Mouse (Mus musculus) erythroblast, embryonic 14.5 days (primary cell): Measurements from ENCODE around the gene Olfr376. TPM values are rescaled to one million over a fixed set of nuclear protein-coding genes. Genes with fewer than 3 reads are reported as not detected.

ENCODE experiments used
- H3K27me3 ChIP-seq: 2 replicates; pipeline ENCODE4 v1.6.1; 2012; ENCODE audit warnings: inconsistent platforms; ENCODE audit not compliant: control insufficient read depth
- H3K36me3 ChIP-seq: 2 replicates; pipeline ENCODE4 v1.6.1; 2012; ENCODE audit warnings: mild to moderate bottlenecking, inconsistent platforms; ENCODE audit not compliant: control insufficient read depth
- H3K4me1 ChIP-seq: 2 replicates; pipeline ENCODE4 v1.6.1; 2012; ENCODE audit warnings: inconsistent platforms; ENCODE audit not compliant: control insufficient read depth
- H3K4me3 ChIP-seq: replicated peaks from 2 replicates; pipeline ENCODE3; 2012; ENCODE audit warnings: moderate library complexity, mild to moderate bottlenecking, inconsistent platforms
- H3K9me3 ChIP-seq: 2 replicates; pipeline ENCODE4 v1.6.1; 2012; ENCODE audit warnings: low read length, inconsistent platforms, mixed read lengths; ENCODE audit not compliant: control insufficient read depth
- GATA1 ChIP-seq: IDR thresholded peaks from 2 replicates; pipeline ENCODE4 v1.6.1; 2012; ENCODE audit warnings: low read length, inconsistent platforms, mixed read lengths
- TAL1 ChIP-seq: IDR thresholded peaks from 3 replicates; pipeline ENCODE4 v1.6.1; 2012; ENCODE audit warnings: low read length, inconsistent platforms, mixed read lengths
- polyA plus RNA-seq: library from polyadenylated mRNA; stranded (reverse); fragments of >175 nt; gene quantifications from 2 replicates; pipeline ENCODE4 v1.2.3, GENCODE M21; 2012

The Olfr376 gene
- not detected in 2 replicates for polyA plus RNA-seq

DNA sequence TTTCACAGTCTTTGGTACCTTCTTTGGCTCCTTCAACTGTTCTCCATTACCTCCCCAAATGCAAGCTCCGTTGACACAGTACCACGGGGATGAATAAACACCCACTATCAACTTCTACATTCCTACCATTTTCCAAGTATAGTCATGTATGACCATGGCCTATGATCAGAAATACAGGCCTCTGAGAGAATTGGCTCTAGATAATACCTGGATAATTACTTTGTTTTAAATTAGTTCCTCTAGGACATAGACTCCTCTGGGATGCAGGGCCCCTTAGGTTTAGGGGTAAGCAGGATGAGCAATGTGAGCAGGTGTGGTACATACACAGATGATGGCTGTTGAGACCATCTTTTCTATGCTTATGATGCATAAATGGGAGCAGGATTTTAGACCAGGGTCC, at the start of gene Olfr376:
TSS of gene Olfr376 (plus strand) at position 301 of the 400 bp plus-strand sequence.
- TF ChIP-seq TAL1 (no peak), GATA1 (no peak)
- Histone ChIP-seq H3K9me3 (no peaks in the 10 kb centered on the region; the same call in 1 of the 2 replicates), H3K36me3 (no peaks in the 10 kb centered on the region), H3K4me1 (no peaks in the 10 kb centered on the region), H3K4me3 (no peak within 1 kb of the TSS), H3K27me3 (no peaks in the 10 kb centered on the region)

- Histone ChIP-seq H3K4me3 (no peak overlapping the region), H3K4me1 (no peaks in the 10 kb centered on the region), H3K36me3 (no peaks in the 10 kb centered on the region), H3K9me3 (peaks cover 1% of the 10 kb centered on the region; the same call in 1 of the 2 replicates), H3K27me3 (no peaks in the 10 kb centered on the region)
- TF ChIP-seq TAL1 (no peak), GATA1 (no peak)
Observed at GRCm38 (mm10) chr11:73323906-73324830, 46.9 kb upstream of the Olfr376 start.

GRCm38 (mm10) chr11:73326485-73326886, 44.6 kb upstream of the Olfr376 start:
- H3K4me3 ChIP-seq, result no peak overlapping the region
- H3K9me3 ChIP-seq, result peaks cover 9% of the 10 kb centered on the region; the same call in 1 of the 2 replicates
- H3K4me1 ChIP-seq, result no peaks in the 10 kb centered on the region
- no peaks in the 10 kb centered on the region for H3K36me3 ChIP-seq
- TF ChIP-seq GATA1 (no peak), TAL1 (no peak)
- H3K27me3 ChIP-seq, result no peaks in the 10 kb centered on the region

DNA sequence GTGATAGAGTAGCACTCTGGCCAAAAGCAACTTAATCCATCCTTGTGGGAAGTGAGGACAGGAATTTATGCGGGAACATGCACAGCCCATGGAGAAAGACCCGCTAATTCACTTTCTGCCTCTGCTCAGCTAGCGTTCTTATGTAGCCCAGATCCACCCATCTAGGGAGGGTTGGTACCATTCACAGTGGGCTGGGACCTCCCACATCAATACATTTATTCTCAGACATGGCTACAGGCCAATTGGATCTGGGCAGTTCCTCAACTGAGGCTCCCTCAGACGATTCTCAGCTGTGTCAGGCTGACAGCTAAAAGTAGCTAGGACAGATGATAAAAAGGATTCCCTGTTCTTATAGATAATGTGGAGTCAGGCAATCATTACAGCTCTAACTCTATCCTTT, 43.7 kb upstream of the Olfr376 start:
- peaks cover 9% of the 10 kb centered on the region; the same call in 1 of the 2 replicates for H3K9me3 ChIP-seq
- H3K4me3 ChIP-seq, result no peak overlapping the region

DNA sequence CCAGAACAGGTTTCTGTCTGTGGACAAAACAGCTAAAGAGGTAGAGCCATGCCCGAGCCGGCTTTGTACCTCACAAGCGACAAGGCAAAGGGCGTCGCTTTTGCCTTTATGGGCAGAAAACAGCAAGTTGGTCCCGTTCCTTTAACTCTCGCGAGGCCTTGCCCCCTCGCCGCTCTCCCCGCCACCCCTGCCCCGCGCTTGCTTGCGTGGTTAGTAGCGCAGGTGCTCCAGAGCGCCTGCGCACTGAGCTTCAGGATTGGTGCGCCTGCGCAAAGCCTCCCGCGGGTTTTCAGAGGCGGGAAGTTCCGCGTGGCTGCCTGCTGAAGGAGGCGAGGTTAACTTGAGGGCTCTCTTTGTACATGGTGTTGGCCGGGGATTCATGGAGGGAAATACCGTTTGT, 41.6 kb upstream of the Olfr376 start, which contains the start of the genes Aspa, Gm49340 and Spata22:
TSS of gene Aspa (minus strand) at position 155 of the 400 bp plus-strand sequence.
TSS of gene Gm49340 (plus strand) at position 300 of the 400 bp plus-strand sequence.
TSS of gene Spata22 (plus strand) at position 300 of the 400 bp plus-strand sequence.
- Histone ChIP-seq H3K9me3 (peaks cover 9% of the 10 kb centered on the region; the same call in 1 of the 2 replicates), H3K4me3 (no peak within 1 kb of the TSS), H3K36me3 (no peaks in the 10 kb centered on the region), H3K4me1 (no peaks in the 10 kb centered on the region), H3K27me3 (no peaks in the 10 kb centered on the region)
- no peak for TF ChIP-seq GATA1
- TF ChIP-seq TAL1, result no peak

More for the DNA sequence above, 43.7 kb upstream of the Olfr376 start:
- Histone ChIP-seq H3K27me3 (no peaks in the 10 kb centered on the region), H3K36me3 (no peaks in the 10 kb centered on the region), H3K4me1 (no peaks in the 10 kb centered on the region)
- TF ChIP-seq GATA1 (no peak), TAL1 (no peak)

GRCm38 (mm10) chr11:73333357-73333756, 37.7 kb upstream of the Olfr376 start:
- H3K9me3 ChIP-seq, result peaks cover 9% of the 10 kb centered on the region; the same call in 1 of the 2 replicates
- no peaks in the 10 kb centered on the region for H3K36me3 ChIP-seq
- H3K4me1 ChIP-seq, result no peaks in the 10 kb centered on the region
- no peak for TF ChIP-seq TAL1
- no peak for TF ChIP-seq GATA1
- no peaks in the 10 kb centered on the region for H3K27me3 ChIP-seq
- no peak overlapping the region for H3K4me3 ChIP-seq

- no peak for TF ChIP-seq TAL1
- TF ChIP-seq GATA1, result no peak
- Histone ChIP-seq H3K27me3 (no peaks in the 10 kb centered on the region), H3K36me3 (no peaks in the 10 kb centered on the region), H3K9me3 (no peaks in the 10 kb centered on the region), H3K4me3 (no peak overlapping the region), H3K4me1 (no peaks in the 10 kb centered on the region)
Observed at GRCm38 (mm10) chr11:73336919-73337318, 34.1 kb upstream of the Olfr376 start.

DNA sequence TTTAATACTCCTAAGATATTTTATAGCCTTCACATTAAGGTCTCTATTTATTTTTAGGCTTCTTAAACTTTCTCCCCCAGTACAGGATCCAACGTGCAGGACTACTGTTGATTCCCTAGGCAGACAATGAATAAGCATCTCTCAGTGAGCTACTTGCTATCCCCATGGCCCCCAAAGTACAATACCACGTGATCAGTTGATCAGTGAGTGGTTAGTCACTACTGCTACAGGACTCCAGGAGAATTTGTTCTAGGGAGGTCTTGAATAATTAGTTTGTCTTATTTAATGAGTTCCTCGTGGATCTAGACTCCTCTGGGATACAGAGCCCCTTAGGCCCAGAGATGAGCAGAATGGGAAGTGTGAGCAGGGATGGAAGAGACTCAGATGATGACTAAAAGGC, 20.6 kb upstream of the Olfr376 start, which contains the start of gene Olfr20:
TSS of gene Olfr20 (plus strand) at position 301 of the 400 bp plus-strand sequence.
- Histone ChIP-seq H3K4me1 (no peaks in the 10 kb centered on the region), H3K36me3 (no peaks in the 10 kb centered on the region), H3K9me3 (no peaks in the 10 kb centered on the region), H3K27me3 (no peaks in the 10 kb centered on the region), H3K4me3 (no peak within 1 kb of the TSS)
- TF ChIP-seq GATA1 (no peak), TAL1 (no peak)

- H3K4me3 ChIP-seq, result no peak overlapping the region
- H3K36me3 ChIP-seq, result no peaks in the 10 kb centered on the region
- 0 out of 2 replicates have a peak, but pooled peaks cover 3% of the 10 kb centered on the region for H3K9me3 ChIP-seq
- no peaks in the 10 kb centered on the region for H3K27me3 ChIP-seq
- TF ChIP-seq TAL1 (no peak), GATA1 (no peak)
- H3K4me1 ChIP-seq, result no peaks in the 10 kb centered on the region
Observed at GRCm38 (mm10) chr11:73395374-73395773, 24.3 kb downstream of the Olfr376 start.
